ENCODE assay signal across 26 mouse cellular contexts in the genomic region with DNA sequence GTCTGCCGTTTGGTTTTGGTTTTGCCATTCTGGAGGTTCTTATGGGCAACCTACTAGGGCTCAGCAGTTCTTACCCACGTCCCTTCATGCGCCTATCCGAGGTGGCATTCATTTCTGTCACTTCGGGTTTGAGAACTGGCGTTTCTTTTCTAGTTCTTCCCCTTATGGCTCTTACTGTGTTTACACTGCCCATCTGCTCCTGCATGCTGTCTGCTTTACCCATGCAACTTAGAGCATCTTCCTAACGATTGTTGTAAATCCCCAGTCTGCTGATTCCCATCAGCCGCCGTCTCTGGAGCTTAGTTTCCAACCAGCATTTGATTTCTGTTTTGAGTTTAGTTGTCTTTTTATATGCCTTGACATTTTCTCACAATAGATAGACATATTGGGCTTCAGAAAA.
DNase-seq lines count a peak whose midpoint lies in the region; ATAC-seq and TF ChIP-seq lines count a peak whose summit lies in the region.
"Had no signal": no experiment of that assay in that cellular context is flagged by ENCODE, and none has a peak within 500 bp of the region (broad histone marks: within the 10 kb centered on the region; RNA-seq: fewer than 3 reads in every experiment).

No protein-coding gene starts in this region.

- TF ChIP-seq CTCF in layer of hippocampus, adult 2 months (conservative IDR thresholded peaks at IDR 0.05), result no peak
- TF ChIP-seq CTCF in forebrain, postnatal 0 days (IDR thresholded peaks at IDR 0.05; ENCODE audit: low read depth), result no peak

- no peak for DNase-seq in forebrain, embryonic 11.5 days (ENCODE audit: low spot score)
- DNase-seq in layer of hippocampus, adult 2 months (ENCODE audit: low spot score in 2 of 2), result peak; percentile 31 to 53
- DNase-seq in layer of hippocampus, adult 11-12 months (ENCODE audit: low spot score), result no peak
- DNase-seq in brain, adult 2 months (ENCODE audit: low read depth, low spot score), result peak; percentile 58
- peak; percentile 80 for DNase-seq in forebrain, postnatal 0 days
- DNase-seq in lung, postnatal 25 days (ENCODE audit: low spot score), result no peak
- DNase-seq in spleen, postnatal 4 days (ENCODE audit: low spot score in 2 of 2), result no peak
- DNase-seq: adrenal gland, adult 8-10 months; cerebellum, adult 11-12 months; cerebellum, adult 9-11 months; heart, postnatal 10 days; kidney, adult 9 months; kidney, postnatal 10 days; lung, postnatal 36 days; thymus, adult 18-20 months; thymus, postnatal 25 days had no signal

- no peak overlapping the region for H3K9ac ChIP-seq in forebrain, embryonic 13.5 days
- H3K9ac ChIP-seq in forebrain, embryonic 11.5 days (ENCODE audit: low read length), result no peak overlapping the region
- H3K9ac ChIP-seq in forebrain, postnatal 0 days, result no peak overlapping the region
- H3K9ac ChIP-seq: heart, embryonic 13.5 days; hindbrain, embryonic 14.5 days; limb, embryonic 13.5 days; lung, embryonic 15.5 days; stomach, embryonic 15.5 days had no signal

- H3K4me2 ChIP-seq in forebrain, embryonic 13.5 days, result no peak overlapping the region
- no peak overlapping the region for H3K4me2 ChIP-seq in forebrain, embryonic 11.5 days (ENCODE audit: low read depth, low read length, severe bottlenecking)
- no peak overlapping the region for H3K4me2 ChIP-seq in forebrain, postnatal 0 days (ENCODE audit: low read depth)
- H3K4me2 ChIP-seq: heart, embryonic 13.5 days; hindbrain, embryonic 14.5 days; limb, embryonic 13.5 days; liver, embryonic 11.5 days; lung, embryonic 15.5 days; midbrain, embryonic 11.5 days; stomach, embryonic 15.5 days had no signal

- no peaks in the 10 kb centered on the region for H3K27me3 ChIP-seq in forebrain, embryonic 13.5 days
- H3K27me3 ChIP-seq in forebrain, embryonic 11.5 days (ENCODE audit: control insufficient read depth, insufficient read depth, low read length), result no peaks in the 10 kb centered on the region
- H3K27me3 ChIP-seq in forebrain, postnatal 0 days (ENCODE audit: insufficient read depth, low read length), result no peaks in the 10 kb centered on the region
- H3K27me3 ChIP-seq: limb, embryonic 13.5 days; lung, embryonic 15.5 days; stomach, embryonic 15.5 days had no signal

- no peaks in the 10 kb centered on the region for H3K4me1 ChIP-seq in forebrain, embryonic 13.5 days
- no peaks in the 10 kb centered on the region for H3K4me1 ChIP-seq in forebrain, embryonic 11.5 days (replicated peaks; ENCODE audit: control insufficient read depth, insufficient read depth, low read length)
- no peaks in the 10 kb centered on the region for H3K4me1 ChIP-seq in forebrain, postnatal 0 days (ENCODE audit: insufficient read depth)
- H3K4me1 ChIP-seq: heart, embryonic 13.5 days; limb, embryonic 13.5 days; lung, embryonic 15.5 days; stomach, embryonic 15.5 days had no signal

- no peaks in the 10 kb centered on the region for H3K36me3 ChIP-seq in forebrain, embryonic 13.5 days (ENCODE audit: poor library complexity, severe bottlenecking)
- H3K36me3 ChIP-seq in forebrain, embryonic 11.5 days (ENCODE audit: control insufficient read depth, insufficient read depth, low read length), result no peaks in the 10 kb centered on the region
- H3K36me3 ChIP-seq in forebrain, postnatal 0 days (ENCODE audit: insufficient read depth), result no peaks in the 10 kb centered on the region
- H3K36me3 ChIP-seq: heart, embryonic 13.5 days; limb, embryonic 13.5 days; lung, embryonic 15.5 days; stomach, embryonic 15.5 days had no signal

- H3K4me3 ChIP-seq in forebrain, embryonic 13.5 days, result no peak overlapping the region
- no peak overlapping the region for H3K4me3 ChIP-seq in forebrain, embryonic 11.5 days (ENCODE audit: low read depth, low read length)
- no peak overlapping the region for H3K4me3 ChIP-seq in layer of hippocampus, adult 2 months
- no peak overlapping the region for H3K4me3 ChIP-seq in forebrain, postnatal 0 days (ENCODE audit: low read depth, low read length)
- H3K4me3 ChIP-seq: heart, embryonic 13.5 days; limb, embryonic 13.5 days; lung, embryonic 15.5 days; stomach, embryonic 15.5 days had no signal

- WGBS in forebrain, embryonic 13.5 days, result 92% methylated on average over 9 of the region's 9 CpGs
- 90% methylated on average over 9 of the region's 9 CpGs for WGBS in forebrain, embryonic 11.5 days
- WGBS in forebrain, postnatal 0 days, result 64% methylated on average over 9 of the region's 9 CpGs

- H3K27ac ChIP-seq in forebrain, embryonic 13.5 days, result no peak overlapping the region
- H3K27ac ChIP-seq in forebrain, embryonic 11.5 days (ENCODE audit: low read depth, low read length), result no peak overlapping the region
- no peak overlapping the region for H3K27ac ChIP-seq in layer of hippocampus, adult 2 months
- H3K27ac ChIP-seq in forebrain, postnatal 0 days (ENCODE audit: low read depth, low read length), result peak overlapping the region; percentile 51; the same call in 1 of the 2 replicates
- H3K27ac ChIP-seq: heart, embryonic 13.5 days; hindbrain, embryonic 14.5 days; limb, embryonic 13.5 days; lung, embryonic 15.5 days; stomach, embryonic 15.5 days had no signal

- no peaks in the 10 kb centered on the region for H3K9me3 ChIP-seq in forebrain, embryonic 13.5 days (replicated peaks)
- no peaks in the 10 kb centered on the region for H3K9me3 ChIP-seq in forebrain, embryonic 11.5 days (ENCODE audit: control insufficient read depth, low read length)
- H3K9me3 ChIP-seq in forebrain, postnatal 0 days (ENCODE audit: low read length), result no peaks in the 10 kb centered on the region
- H3K9me3 ChIP-seq: heart, embryonic 13.5 days; limb, embryonic 13.5 days; lung, embryonic 15.5 days; stomach, embryonic 15.5 days had no signal

- peak; percentile 50; the same call in 1 of the 2 replicates for ATAC-seq in forebrain, embryonic 13.5 days
- ATAC-seq in forebrain, embryonic 11.5 days (replicated peaks; ENCODE audit: low FRiP score), result no peak
- peak; percentile 84 for ATAC-seq in forebrain, postnatal 0 days
- ATAC-seq: intestine, postnatal 0 days; midbrain, embryonic 16.5 days had no signal

Comparison
In these comparisons a context has a peak if more than half of its experiments do, and no peak if none do; other contexts are left out.
1. DNase-seq: peak in layer of hippocampus, adult 2 months (2 of 2), brain, adult 2 months (single experiment) and forebrain, postnatal 0 days (single experiment); none in forebrain, embryonic 11.5 days (single experiment), layer of hippocampus, adult 11-12 months (single experiment), lung, postnatal 25 days (single experiment) and spleen, postnatal 4 days (0 of 2).